Mouse (Mus musculus) left cerebral cortex, postnatal 14 days (tissue): Measurements from ENCODE around the gene Tkt. TPM values are rescaled to one million over a fixed set of nuclear protein-coding genes. Genes with fewer than 3 reads are reported as not detected.

ENCODE experiments used
- DNase-seq, 2 experiments: peaks; one replicate each; pipeline ENCODE4 v3.0.0; 2021 to 2022; ENCODE audit warnings: low spot score in 2 of 2, mixed read lengths in 1 of 2
- intact Hi-C: fragments of 180-260 bp; cut with DNase I; formaldehyde crosslinking; loops from one replicate; pipeline ENCODE4 v1.15.1; 2025
- microRNA-seq, 2 experiments: library from miRNA; unstranded; fragments of <30 nt; microRNA quantifications; one replicate each; pipeline ENCODE4 v1.2.0; 2022
- total RNA-seq, 2 experiments: library from RNA; stranded (reverse); gene quantifications; 2 replicates each; pipeline ENCODE4 v1.2.3; 2021

Tkt gene
- total RNA-seq, 2 experiments from 2014 or later: 171 to 188 TPM

DNA sequence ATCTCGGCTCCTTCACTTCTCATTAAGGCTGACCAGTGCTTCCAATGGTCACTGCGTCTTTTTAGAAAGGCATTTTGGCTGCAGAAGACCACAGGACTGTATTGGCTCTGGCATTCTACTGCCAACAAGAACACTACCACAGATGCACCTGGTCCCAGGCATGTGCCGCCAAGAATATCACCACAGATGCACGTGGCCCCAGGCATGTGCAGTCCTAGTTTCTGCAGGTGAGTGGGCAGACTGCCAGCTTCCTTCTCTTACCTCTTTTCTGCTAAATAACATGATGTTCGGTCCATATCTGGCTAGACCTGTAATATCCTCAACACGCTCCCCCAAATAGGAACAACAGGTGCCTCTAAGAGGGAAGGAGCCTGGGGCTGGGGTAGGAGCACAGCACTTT, 60.0 kb downstream of the Tkt start:
- intact Hi-C loops: no loop called here
- DNase-seq: peak in 1 of 2 experiments; percentile 32

DNA sequence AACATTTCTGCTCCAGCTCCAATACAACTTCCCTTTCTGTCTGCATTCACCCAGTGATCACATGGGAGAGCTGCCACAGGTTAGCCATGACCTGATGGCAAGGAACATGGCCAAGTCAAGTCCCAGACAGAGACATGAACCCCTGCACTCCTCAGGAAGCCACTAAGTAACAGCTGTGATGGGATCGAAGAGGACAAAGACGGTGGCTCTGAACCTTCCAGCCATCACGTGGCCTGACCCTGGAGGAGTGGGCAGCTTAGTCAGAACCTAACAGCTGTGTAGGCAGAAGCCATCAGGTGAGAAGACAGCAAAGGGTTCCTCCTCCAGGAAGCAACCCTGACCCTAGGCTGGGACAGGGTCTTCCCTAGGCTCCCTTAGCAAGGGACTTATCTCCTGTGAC, 61.3 kb downstream of the Tkt start:
- intact Hi-C loops: no loop called here
- no peak for DNase-seq

DNA sequence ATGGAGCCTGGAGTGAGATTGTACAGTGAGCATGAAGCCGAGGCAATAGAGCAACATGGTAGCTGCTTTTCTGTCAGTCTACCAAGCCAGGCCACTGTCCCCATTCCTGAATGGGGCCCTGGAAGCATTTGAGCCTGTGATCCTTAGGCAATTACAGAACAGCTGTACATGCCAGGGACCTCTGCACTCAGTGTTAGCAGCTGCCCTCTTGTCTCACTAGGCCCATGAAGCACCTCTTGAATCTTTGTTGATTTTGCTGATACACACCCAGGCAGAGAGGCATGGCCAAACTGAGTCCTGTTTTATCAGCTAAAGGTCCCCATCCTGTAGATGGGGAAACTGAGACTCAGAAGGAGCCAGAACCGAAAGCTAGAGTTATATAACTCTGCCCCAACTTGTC, 62.1 kb downstream of the Tkt start:
- no peak for DNase-seq

DNA sequence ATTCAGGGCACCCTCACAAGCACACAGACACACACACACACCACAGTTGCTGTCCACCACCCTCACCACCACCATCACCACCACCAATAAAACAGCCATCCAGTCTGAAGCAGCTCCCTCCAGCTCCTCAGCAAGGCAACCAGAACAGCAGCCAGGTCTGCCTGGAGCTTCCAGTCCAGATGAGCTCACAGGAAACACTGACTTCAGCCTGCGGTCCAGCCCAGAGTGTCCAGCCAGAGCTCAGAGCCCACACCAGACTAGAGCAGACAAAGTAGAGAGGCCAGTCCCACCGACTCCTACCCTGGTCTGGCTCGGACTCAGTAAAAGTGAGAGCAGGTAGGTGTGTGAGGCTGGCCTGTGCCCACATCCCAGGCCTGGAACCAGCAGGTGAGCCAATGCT, 62.8 kb downstream of the Tkt start:
- intact Hi-C loops: no loop called here
- no peak for DNase-seq

More for the DNA sequence above, 62.1 kb downstream of the Tkt start:
- intact Hi-C loops: no loop called here

DNA sequence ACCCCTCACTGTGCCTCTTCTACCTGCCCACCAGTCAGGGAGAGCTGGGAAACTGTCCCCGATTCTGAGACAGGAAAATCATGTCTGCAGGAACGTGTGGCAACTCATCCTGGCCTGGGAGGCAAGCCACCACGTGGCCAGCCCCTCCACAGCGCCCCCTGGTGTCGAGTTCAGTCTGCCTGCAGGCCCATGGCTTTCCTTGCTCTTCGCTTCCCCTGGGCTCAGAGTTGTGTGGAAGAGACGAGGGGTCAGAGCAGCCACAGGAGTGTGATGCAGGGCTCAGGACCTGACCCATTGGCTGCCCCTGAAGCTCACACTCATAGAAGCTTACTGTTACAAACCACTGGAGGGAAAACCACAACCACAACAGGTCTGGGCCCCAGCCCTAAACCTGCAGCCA, 64.4 kb downstream of the Tkt start:
- peak; percentile 66 to 81 for DNase-seq
- intact Hi-C loops: no loop called here

DNA sequence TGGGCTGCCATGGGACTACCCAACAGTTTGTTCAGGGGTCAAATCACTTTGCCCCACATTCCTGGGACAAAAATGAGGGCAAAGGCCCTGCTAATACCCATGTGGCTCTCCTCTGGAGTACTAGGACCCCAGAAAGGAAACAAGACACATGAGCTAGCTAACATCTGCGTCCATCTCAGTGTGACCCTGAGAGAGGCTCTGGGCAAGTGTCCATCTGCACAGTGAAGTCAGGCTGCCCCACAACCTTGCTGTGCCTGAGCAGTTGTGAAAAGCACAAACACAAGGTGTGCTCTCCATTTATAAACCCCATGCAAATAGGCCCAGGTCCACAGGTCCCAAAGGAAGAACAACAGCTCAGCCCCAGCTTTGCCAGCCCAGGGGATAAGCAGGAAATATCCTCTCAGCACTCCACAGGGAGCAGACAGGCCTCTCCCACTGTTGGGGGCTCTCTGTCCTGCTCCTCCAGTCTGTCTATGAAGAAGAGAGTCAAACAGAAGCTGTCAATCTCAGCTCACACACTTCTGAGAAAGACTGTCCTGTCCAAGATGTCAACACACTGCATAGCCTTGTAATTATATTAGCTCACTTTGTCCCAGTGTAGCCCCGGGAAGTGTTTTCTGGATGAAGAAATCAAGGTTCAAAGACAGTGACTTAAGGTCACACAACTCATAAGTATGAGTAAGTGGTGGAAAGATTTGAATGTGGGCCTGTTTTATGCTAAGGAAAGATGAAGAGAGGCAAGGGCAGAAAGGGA, 65.0 kb downstream of the Tkt start:
- no peak for DNase-seq
- intact Hi-C loops: no loop called here

DNA sequence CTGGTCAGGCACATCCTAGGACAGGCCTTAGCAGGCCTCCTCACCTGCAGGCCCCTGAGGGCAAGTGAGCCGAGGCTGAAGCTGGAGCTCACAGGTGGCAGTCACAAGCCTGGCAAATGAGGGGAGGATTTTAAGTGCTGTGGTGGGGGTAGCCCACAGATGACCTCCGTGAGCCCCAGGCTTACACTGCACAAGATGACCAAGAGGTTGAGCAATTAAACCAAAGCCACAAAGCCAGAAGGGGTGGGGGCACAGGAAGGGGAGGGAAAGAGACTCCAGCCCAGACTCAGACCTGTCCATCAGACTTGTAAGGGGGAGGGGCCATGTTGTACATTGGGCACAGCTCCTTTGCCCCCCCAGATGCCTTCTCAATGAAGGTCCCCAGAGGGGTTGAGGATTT, 68.6 kb downstream of the Tkt start:
- intact Hi-C loops: no loop called here
- DNase-seq: no peak

DNA sequence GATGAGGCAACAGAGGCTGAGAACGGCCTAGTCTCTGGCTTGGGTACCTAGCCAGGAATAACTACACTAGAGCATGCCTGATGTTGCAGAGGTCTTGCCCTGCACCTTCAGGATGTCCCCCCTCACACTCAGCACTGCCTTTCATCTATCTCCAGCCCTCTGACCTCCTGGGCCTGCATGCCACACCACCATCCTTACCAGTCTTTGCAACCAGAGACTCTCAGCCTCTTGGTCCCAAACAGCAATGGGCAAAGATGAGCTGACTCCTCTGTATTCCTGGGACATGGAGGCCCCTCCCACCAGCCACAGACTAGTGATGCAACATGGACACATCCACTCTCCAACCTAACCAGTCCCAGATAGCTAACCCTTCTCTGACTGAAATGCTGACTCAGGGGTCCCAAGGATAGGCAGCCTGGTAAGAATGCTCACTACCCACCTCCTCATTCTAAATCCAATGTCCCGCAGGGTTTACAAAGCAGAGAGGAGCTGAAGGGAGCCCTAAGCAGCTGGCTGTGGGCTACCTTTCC, 70.7 kb downstream of the Tkt start:
- DNase-seq: no peak
- intact Hi-C loops: no loop called here

DNA sequence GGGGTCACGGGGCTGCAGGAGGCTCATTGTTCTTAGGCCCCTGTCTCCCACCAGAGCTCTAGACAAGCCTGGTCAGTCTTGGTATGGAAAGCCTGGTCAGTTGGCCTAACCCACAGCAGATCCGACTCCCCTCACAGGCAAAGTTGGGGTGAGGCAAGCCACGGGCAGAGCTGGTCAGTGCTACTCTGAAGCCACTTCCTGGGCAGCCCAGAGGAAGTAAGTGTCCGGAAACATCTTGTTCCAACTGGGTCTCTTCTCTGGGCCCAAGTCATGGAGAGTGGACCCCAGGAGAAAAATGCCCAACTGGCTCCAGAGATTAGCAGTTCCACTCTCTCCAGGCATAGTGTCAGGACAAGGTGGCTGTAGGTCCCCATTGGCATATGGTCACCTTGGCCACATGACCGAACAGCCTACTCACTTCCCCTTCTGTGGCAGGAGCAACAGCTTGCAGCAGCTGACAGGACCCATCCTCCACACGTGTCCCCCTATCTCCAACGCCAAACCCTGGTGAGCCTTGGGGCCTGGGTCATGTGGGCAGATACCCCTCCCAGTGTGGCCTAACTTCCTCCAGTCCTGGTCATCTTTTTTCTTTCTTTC, 71.9 kb downstream of the Tkt start:
- intact Hi-C loops: no loop called here
- DNase-seq: peak in 1 of 2 experiments; percentile 44

DNA sequence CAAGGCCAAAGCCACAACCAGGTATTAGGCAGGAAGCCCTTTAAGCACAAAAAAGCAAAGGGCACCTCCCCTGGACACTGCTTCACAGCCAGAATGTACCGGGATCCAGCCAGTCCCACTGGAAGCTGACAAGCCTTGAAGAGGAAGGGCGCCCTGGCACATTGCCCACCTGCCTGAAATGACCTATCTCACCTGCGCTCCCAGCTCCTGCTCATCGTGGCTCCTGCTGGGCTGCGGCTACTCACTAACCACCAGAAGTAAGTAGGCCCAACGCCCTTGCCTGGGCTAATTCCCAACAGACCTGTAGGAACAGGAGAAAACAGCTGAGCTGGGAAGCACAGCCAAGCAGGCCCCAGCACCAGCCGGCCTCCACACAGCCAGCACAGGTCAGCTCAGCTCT, 74.0 kb downstream of the Tkt start:
- no peak for DNase-seq
- intact Hi-C loops: no loop called here

DNA sequence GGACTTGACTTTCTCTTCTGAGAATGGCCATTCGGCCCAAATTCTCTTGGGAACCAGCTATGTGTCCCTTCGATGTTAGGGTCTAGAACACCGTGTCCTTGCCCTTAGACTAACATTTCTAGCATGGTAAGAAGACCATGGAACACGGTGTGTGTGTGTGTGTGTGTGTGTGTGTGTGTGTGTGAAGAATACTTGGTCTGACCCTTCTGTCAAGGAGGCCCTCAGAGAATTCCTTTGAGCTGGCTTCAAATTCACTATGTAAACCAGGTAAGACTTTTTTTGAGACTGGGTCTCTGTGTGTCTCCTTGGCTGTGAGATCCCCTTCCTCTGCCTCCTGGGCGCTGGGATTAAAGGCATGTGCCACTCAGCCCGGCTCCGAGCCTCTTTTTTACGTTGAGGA, 74.4 kb downstream of the Tkt start:
- DNase-seq: no peak
- intact Hi-C loops: no loop called here

Small RNAs within 50 kb of the gene (microRNA-seq; reads per million reads assigned to microRNA genes)
- gene Mir3076: 9.4 to 11.1 reads per million in 2 experiments

Other genes starting within 250 kb of the Tkt start
- 10 to 100 TPM; 18.0 to 18.9 TPM for gene Dcp1a, start 68.8 kb upstream of the Tkt start, total RNA-seq
- 10 to 100 TPM; 46.3 to 56.7 TPM for gene Cacna1d, start 56.9 kb upstream of the Tkt start, total RNA-seq
- gene Prkcd, start 77.9 kb downstream of the Tkt start, total RNA-seq: 10 to 100 TPM; 12.5 to 15.7 TPM
- gene Rft1, start 106.0 kb downstream of the Tkt start, total RNA-seq: 10 to 100 TPM; 11.0 to 12.4 TPM
- gene Sfmbt1, start 166.5 kb downstream of the Tkt start, total RNA-seq: 10 to 100 TPM; 26.0 to 29.9 TPM